ENCODE assay signal across 8 mouse cellular contexts in the genomic region with DNA sequence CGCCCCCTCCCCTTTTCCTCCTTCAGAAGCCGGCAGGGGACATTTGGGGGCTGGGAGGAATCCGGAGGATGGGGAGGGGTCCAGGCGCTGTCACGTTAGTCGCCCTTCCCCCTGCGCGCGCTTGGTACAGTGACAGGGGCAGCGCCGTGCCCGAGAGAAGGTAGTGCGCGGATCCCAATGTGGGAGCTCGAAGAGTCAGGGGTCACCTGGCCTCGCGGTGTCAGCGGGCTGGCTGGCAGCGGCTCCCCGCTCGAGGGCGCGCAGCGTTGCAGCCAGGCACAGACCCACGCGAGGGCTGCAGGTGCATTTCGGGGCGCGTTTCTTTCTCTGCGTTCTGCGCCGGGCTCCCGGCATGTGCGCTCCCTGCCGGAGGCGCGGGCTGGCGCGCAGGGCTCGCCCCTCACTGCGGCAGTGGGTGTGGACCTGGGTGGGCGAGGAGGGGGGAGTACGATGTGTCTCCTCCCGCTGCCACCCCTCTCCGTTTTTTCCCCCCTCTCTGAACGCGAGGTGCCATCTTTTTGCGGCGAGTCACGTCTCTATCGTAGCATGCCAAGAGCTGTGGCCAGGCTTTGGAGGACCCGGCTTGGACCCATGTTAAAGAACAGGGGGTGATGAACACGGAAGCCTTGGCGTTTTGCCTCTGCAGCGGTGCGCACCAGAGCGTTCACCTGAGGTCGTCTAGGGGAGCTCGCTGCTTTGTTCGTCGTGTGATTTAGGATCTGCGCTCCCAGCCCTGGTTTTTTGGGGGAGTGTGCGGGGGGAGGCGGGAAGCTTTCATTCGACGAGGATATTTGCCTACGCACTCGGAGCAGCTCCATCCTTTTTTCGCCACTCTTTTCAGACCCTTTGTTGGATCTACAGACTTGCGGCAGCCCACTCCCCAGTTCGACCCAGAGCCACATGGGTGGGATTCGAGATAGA. TPM values are rescaled to one million over a fixed set of nuclear protein-coding genes. Genes with fewer than 3 reads are reported as not detected.
DNase-seq lines count a peak whose midpoint lies in the region; ATAC-seq and TF ChIP-seq lines count a peak whose summit lies in the region.

No protein-coding gene starts in this region.

- no peaks in the 10 kb centered on the region for H3K9me3 ChIP-seq in lung, embryonic 16.5 days (ENCODE audit: control insufficient read depth, low read length)

- peaks cover 49% of the 10 kb centered on the region for H3K27me3 ChIP-seq in lung, embryonic 16.5 days (ENCODE audit: control insufficient read depth, insufficient read depth, low read depth, low read length)

- ATAC-seq in lung, embryonic 16.5 days (ENCODE audit: low read depth): no peak

- peaks cover 5% of the 10 kb centered on the region; the same call in 1 of the 2 replicates for H3K4me1 ChIP-seq in bone marrow macrophage, adult 2 months (ENCODE audit: control insufficient read depth, insufficient read depth, low read length)
- peaks cover 2% of the 10 kb centered on the region; the same call in 1 of the 2 replicates for H3K4me1 ChIP-seq in embryonic fibroblast, embryonic 13.5 days (ENCODE audit: control insufficient read depth, insufficient read depth, low read length)
- peaks cover 17% of the 10 kb centered on the region for H3K4me1 ChIP-seq in lung, embryonic 16.5 days (replicated peaks; ENCODE audit: control insufficient read depth, insufficient read depth, low read length)

- TF ChIP-seq POLR2A in bone marrow macrophage, adult 2 months (IDR thresholded peaks at IDR 0.05; ENCODE audit: borderline replicate concordance, low read depth, low read length): no peak
- TF ChIP-seq POLR2A in embryonic fibroblast, embryonic 13.5 days (IDR thresholded peaks at IDR 0.05; ENCODE audit: low read depth, low read length): no peak

- peak overlapping the region; percentile 12 for H3K9ac ChIP-seq in lung, embryonic 16.5 days (ENCODE audit: low read length)

- H3K27ac ChIP-seq in bone marrow macrophage, adult 2 months (ENCODE audit: insufficient read depth, low read depth, low read length): no peak overlapping the region
- no peak overlapping the region for H3K27ac ChIP-seq in embryonic fibroblast, embryonic 13.5 days (ENCODE audit: insufficient read depth, low read length)
- H3K27ac ChIP-seq in lung, embryonic 16.5 days (ENCODE audit: low read length): no peak overlapping the region

- H3K36me3 ChIP-seq in lung, embryonic 16.5 days (ENCODE audit: control insufficient read depth, insufficient read depth, low read length): no peaks in the 10 kb centered on the region

- DNase-seq in ES-CJ7 (ENCODE audit: low read depth, low spot score): peak; percentile 55
- peak; percentile 30 for DNase-seq in heart, postnatal 4 days
- peak; percentile 63 to 74 for DNase-seq in layer of hippocampus, adult 8-10 months (ENCODE audit: low spot score in 2 of 2)
- DNase-seq in right cerebral cortex, postnatal 14 days: peak; percentile 75
- no peak for DNase-seq in spleen, postnatal 14 days (ENCODE audit: low spot score in 2 of 2)

- TF ChIP-seq CTCF in bone marrow macrophage, adult 2 months (IDR thresholded peaks at IDR 0.05; ENCODE audit: low read depth, low read length): no peak
- no peak for TF ChIP-seq CTCF in embryonic fibroblast, embryonic 13.5 days (IDR thresholded peaks at IDR 0.05; ENCODE audit: borderline replicate concordance, insufficient read depth, low read length)

- peak overlapping the region; percentile 98 for H3K4me2 ChIP-seq in lung, embryonic 16.5 days (ENCODE audit: low read depth, low read length)

- peak overlapping the region; percentile 64 for H3K4me3 ChIP-seq in bone marrow macrophage, adult 2 months (ENCODE audit: insufficient read depth, low read length)
- peak overlapping the region; percentile 70 for H3K4me3 ChIP-seq in embryonic fibroblast, embryonic 13.5 days (ENCODE audit: insufficient read depth, low read length)
- H3K4me3 ChIP-seq in lung, embryonic 16.5 days (ENCODE audit: low read length): peak overlapping the region; percentile 72

- WGBS in lung, embryonic 16.5 days: under 1% methylated on average over 72 of the region's 72 CpGs

RNA-seq across cellular contexts. Expression of a gene that starts 1.2 kb away (rescaled TPM):
- polyA plus RNA-seq in bone marrow macrophage, adult 2 months (2012; ENCODE audit: insufficient read depth, insufficient read length, missing spikeins): not detected in 2 replicates
- 0.26 and 0.33 TPM in 2 replicates for polyA plus RNA-seq in embryonic fibroblast, embryonic 13.5 days (2011; ENCODE audit: insufficient read length, low read depth, missing spikeins)
- total RNA-seq in heart, postnatal 4 days (2021): 1 to 10 TPM; 7.1 to 8.1 TPM
- total RNA-seq in layer of hippocampus, adult 8-10 months (2022): 100 to 1,000 TPM; 300 to 367 (median 345) TPM
- polyA plus RNA-seq in lung, embryonic 16.5 days (2015; fragmentation: Nextera tagmentation; extraction: Ambion mirVana): 11.8 and 13.6 TPM in 2 replicates

RNA-seq across cellular contexts. Expression of a gene that starts 46.3 kb away (rescaled TPM):
- polyA plus RNA-seq in bone marrow macrophage, adult 2 months (2012; ENCODE audit: insufficient read depth, insufficient read length, missing spikeins): not detected in 2 replicates
- polyA plus RNA-seq in embryonic fibroblast, embryonic 13.5 days (2011; ENCODE audit: insufficient read length, low read depth, missing spikeins): not detected in 2 replicates
- total RNA-seq in heart, postnatal 4 days (2021): not detected
- total RNA-seq in layer of hippocampus, adult 8-10 months (2022): not detected
- not detected in 2 replicates for polyA plus RNA-seq in lung, embryonic 16.5 days (2015; fragmentation: Nextera tagmentation; extraction: Ambion mirVana)

Comparison
In these comparisons a context has a peak if more than half of its experiments do, and no peak if none do; other contexts are left out.
1. DNase-seq: peak in ES-CJ7 (single experiment), heart, postnatal 4 days (single experiment), layer of hippocampus, adult 8-10 months (2 of 2) and right cerebral cortex, postnatal 14 days (single experiment); none in spleen, postnatal 14 days (0 of 2).
2. Peak in every context shown above with its lines, with median percentiles within 50 percentile points of each other: H3K4me3 ChIP-seq.